Mouse (Mus musculus) inflammation-experienced regulatory T-cells, adult 6 months (primary cell): ENCODE results near the gene Gm26661. TPM values are rescaled to one million over a fixed set of nuclear protein-coding genes. Genes with fewer than 3 reads are reported as not detected.

Experiments
- ATAC-seq: one replicate; pipeline ENCODE4 v1.8.0; 2017
- polyA plus RNA-seq, 3 experiments: library from polyadenylated mRNA; unstranded; fragments of 100-300 nt; shearing (Covaris generic); gene quantifications; one replicate each; pipeline ENCODE4 v1.2.1; 2017

The Gm26661 gene
- not detected for polyA plus RNA-seq

DNA sequence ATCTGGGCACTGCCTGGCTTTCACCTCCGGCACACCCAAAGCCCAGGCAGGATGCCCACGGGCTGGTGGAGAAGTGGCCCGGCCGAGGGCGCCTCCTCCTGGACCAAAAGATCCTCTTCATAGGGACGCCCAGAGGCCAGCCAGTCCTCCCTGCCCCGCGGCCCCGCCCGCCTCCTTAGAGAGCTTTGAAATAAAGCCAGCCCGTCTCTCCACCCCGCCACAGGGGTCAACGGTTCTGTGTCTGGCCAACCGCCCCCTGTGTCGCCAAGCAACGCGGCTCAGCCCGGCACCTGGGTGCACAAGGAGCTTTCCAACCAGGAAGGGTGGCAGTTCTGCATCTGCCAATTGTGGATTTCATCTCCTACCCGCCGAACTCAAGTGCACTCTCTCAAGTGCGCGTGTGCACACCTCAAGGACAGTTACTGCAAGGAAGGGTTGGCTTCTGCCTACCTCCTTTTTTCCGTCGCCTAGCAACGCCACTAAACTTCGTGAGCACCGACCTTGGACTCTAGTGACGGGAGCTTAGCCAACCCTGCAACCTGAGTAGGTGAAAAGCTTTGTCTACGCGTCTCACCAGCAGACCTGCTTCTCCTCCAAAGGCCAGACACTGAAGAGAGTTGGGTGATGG, at the start of gene Gm26661:
Gene Gm26661, plus strand, starts transcription at position 56 of the 628 bp plus-strand sequence.
- ATAC-seq: peak; percentile 66

DNA sequence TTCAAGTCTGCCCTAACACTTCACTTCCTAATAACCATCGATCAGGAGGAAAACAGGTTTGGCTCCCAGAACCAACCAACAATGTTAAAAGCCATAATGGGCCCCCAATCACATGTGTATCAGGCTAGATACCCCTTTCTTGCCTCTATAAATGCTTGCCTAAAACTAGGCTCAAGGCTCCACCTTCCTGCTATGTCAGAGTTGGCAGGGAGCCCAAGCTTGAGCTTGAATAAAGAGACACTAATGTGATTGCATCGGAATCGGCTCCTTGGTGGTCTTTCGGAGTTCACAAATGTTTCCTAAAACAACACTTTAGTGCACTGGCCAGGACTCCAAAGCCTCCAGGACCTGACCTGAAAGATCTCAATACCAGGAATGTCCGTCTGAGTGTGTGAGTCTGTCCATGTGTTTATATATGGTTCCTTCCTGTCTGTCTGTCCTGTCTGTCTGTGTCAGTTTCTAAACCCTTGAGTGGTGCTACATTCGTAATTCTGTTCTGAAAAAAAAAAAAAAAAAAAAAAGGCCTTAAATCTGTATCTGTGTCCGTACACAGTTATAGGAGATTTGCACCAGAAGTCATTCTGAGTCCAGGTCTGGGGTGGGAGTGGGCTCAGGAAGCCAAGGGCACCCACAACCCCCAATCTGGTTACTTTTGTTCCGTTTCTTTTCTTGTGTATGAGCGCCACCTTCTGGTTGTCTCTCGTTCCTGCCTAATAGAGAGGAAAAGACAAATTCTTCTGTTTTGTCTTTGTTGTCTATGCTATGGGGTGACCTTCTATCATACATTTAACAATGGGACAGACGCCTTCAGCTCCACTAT, 42.2 kb upstream of the Gm26661 start:
- ATAC-seq: peak; percentile 87

DNA sequence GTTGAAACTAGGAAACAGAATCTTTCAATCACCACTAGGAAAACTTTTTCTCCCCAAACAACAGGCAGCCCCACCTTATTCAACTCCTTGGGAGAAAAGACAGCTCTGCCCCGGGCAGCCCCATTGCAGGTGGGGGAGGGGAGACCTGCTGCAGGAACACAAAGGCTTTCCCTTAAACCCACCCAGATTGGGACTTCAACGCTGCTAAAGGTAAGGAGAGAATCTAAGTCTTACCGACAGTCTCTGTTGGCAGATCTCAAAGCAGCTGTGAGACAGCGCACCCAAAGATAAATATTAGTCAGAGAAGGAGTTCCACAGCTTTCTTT, 41.7 kb upstream of the Gm26661 start:
- ATAC-seq: peak; percentile 25

DNA sequence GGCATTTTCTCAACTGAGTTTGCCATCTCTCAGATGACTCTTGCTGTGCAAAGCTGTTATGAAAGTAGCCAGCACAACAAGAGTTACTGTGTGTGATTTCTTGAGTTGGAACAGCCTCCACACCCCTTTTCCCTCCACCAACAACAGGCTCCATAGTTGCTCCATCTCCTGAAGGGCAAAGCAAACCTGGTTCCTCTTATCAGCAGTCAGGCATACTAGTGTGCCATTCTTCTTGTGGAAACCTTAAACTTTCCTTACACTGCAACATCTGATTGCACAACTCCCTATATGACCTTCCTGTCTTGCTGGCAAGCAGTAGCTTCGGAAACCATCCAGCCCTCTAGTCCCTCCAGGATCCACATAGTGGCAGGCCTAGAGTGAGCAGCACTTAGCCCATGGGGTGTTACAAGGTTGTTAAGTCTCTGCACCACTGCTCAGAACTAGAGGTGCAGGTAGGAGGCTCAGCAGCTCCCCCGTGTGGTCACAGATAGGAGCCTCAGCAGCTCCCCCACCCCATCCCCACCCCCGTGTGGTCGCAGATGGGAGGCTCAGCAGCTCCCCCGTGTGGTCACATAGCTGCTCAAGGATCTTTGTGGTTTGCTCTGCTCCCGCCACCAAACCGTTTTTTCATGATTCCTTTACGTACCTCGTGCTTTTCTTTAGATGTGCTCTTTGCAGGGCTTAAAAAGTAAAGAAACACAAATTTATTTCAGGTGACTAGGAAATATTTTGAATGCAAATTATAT, 25.6 kb upstream of the Gm26661 start:
- peak; percentile 93 for ATAC-seq

DNA sequence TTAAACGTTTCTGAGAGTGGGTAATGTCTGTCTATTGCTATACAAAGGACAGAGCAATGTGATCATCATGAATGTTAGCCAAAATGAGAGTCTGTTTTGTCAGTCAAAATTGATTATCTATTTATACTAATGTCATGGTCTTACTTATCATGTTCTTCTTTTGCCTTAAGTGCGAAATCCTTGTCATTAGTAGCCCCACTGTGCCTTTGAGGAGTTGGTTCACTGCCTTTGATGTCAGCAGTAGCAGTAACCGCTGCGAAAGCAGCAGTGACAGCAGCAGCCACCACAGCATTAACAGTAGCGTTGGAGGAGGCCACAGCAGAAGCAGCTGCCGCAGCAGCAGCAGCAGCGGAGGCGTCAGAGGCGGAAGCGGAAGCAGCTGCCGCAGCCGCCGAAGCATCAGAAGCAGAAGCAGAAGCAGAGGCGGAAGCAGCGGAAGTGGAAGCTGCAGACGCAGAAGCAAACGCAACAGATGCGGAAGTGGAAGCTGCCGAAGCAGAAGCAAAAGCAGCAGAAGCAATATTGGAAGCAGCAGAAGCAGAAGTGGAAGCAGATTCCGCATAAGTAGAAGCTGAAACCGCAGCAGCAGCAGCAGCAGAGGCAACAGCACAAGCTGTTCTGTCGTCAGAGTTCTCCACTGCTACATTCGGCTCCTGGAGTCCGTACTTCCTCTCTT, 17.5 kb upstream of the Gm26661 start:
- peak; percentile 96 for ATAC-seq

DNA sequence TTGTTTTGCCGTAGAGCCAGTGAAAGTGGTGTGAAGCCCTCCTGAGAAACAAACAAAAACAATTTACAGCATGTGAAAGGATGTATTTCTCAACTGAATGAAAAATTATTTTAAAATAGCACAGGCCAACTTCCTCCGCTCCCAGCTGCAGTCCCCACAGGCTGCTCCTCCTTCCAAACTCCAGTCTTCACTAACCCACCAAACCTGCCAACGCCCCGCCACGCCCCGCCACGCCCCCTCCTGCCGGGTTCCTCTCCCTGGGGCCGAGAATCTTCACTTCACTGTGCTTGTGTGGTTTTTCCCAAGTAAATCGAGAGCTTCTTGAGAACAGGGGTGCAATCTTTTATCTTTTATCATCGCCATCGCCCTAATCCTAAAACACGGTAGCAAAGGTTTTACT, 5.3 kb upstream of the Gm26661 start:
- ATAC-seq: no peak

DNA sequence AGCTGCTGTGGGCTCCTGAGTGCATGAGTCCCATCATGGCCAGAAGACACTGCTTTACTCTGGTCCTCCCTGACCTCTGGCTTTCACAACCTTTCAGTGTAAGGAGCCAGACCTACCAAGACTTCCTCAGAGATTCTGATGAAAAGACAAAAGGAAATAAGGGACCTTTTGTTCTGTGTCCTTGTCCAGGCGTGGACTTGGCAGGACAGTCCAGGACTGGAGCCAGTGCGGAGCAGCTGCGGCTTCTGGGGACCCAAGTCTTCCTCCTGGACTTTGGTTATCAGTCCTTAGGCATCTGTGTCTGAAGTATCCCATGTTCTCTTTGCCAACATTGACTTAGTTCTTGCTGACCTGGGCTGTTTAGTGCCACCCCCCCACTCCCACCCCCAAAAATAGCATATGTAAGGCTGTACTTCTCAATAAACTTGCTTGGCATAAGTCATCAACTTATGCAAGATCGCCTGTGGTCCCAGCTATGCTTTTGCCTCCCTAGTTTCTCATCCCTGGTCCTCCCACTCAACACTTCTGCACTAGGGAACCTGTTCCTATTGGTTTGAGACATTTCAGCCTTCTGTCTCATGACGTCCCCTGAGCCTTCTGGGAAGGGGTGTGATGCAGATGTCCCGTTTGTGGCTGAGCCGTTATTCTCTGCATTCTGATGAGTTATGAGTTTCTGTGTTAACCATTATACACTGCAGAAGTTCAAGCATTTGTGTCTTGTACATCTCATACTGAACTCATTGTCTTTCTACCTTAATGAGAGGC, 1.9 kb upstream of the Gm26661 start:
- ATAC-seq: no peak

DNA sequence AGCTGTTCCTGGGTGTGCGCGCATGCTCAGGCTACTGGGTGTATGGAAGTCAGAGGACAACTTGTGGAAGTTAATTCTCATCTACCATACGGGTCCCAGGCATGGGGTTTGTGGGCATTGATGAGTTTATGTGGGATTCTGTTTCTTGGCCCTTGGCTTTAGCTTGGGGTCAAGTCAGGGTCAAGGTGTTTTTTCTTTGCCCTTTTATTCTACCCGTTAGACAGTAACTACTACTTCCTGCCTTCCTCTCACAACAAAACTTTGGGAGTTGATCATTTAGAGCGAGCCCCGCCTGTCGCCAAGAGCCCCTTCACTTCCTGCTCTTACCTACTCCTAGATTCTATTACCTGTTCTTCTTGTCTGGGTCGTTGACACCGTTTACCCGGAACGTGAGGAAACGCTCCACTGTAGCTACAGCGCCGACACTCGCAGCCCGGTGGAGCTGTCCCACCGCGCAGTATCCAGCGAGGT, 291 bp upstream of the Gm26661 start:
- ATAC-seq: peak; percentile 19

DNA sequence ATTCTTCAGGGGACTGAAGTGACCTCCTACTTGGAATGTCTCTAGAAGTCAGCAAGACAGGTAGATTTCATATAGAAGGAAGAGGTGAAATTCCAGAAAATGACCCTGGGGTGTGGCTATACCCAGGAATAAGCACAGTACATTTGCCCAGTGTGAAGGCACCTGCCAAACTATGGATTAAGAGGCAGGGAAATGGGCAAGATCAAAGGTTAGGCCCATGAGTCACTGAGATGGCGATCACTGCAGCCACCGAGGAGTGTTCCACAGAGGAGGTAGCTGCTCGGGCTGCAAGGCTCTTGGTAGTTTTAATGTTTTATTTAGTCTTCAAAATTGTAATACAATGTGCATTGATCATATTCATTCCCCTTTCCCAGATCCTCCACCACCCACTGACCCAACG, 4.6 kb downstream of the Gm26661 start:
- ATAC-seq: no peak

DNA sequence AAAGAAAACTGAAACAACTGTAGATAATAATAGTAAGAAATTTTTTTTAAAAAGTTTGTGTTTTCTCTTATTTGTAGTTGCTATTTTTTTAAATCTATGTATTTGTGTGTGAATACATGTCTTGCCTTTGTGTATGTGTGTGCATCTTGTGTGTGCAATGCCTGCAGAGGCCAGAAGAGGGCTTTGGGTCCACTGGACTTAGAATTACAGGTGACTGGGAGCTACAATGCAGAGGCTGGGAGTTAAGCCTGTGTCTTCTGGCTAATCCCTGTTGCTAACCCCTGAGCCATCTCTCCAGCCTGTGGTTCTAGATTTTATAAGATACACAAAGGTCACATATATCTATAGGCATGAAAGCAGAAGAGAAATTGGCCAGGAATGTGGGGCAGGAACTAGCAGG, 9.2 kb downstream of the Gm26661 start:
- ATAC-seq: no peak

DNA sequence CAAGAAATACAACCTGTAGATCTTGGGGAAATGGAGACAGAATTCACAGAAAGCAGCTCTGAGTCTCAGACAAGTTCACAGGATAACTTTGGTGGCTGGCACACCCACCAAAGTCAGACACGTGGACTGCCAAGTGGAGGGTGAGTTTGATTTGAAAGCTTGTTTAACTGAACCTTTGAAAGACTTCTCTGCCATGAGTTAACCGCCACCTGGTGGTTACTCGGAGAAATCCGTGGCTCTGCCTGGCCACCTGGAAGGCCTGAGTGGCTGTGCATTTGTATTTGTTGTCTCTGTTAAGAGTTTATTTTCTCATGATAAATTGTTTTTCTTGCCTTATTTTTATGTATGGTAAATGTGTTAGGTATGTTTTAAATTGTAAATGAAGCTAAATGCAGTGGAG, 10.4 kb downstream of the Gm26661 start:
- ATAC-seq: peak; percentile 67

DNA sequence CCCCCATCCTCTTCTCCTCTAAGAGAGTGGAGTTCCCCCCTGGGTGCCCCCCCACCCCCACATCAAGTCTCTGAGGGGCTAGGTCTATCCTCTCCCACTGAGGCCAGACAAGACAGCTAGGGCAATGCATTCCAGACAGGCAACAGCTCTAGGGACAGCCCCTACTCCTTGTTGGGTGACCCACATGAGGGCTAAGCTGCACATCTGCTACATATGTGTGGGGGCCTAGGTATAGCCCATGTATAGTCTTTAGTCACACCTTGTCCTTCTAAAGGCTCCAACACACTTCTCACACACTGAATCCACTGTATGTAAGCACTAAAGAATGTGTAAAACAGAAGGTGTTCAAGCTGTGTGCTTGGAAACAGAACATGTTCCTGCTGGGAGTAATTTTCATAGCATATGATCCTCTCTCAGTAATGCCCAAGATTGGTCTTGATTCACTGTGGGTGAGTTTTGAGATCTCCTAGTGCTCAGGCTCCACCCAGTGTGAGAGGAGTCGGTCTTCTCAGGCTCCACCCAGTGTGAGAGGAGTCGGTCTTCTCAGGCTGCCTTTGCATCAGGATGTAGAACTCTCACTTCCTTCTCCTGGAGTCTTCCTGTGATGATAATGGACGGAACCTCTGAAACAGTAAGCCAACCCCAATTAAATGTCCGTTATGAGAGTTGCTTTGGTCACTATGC, 12.6 kb downstream of the Gm26661 start:
- ATAC-seq: no peak

DNA sequence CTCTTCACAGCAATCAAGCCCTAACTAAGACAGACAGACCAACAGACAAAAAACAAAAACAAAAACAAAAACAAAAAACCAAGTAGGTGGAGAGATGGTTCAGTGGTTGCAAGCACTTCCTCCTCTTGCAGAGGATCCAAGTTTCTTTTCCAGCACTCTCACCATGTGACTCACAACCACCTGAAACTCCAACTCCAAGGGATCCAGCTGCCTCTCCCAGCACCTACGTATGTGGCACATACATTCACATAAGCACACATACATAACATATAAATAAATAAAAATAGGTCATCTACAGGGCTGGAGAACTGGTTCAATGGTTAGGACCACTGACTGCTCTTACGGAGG, 13.1 kb downstream of the Gm26661 start:
- no peak for ATAC-seq

DNA sequence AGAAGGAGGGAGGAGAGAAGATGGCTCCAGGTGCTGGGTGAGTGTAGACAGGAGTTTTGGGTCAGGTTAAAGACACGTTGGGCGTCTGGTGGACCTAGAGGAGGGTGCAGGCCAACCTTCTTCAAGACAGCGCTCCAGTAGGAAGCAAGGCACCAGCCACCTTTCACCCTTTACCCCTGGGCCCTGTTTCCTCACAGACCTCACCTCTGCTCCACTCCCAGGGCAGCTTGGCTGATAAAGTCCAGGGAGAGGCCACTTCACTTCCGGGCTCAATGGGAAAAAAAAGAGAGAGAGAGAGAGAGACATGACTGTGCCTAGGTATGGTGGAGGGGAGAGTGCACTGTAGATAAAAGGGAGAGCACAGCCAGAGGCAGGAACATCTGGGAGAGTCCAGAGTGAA, 16.3 kb downstream of the Gm26661 start:
- ATAC-seq: no peak

DNA sequence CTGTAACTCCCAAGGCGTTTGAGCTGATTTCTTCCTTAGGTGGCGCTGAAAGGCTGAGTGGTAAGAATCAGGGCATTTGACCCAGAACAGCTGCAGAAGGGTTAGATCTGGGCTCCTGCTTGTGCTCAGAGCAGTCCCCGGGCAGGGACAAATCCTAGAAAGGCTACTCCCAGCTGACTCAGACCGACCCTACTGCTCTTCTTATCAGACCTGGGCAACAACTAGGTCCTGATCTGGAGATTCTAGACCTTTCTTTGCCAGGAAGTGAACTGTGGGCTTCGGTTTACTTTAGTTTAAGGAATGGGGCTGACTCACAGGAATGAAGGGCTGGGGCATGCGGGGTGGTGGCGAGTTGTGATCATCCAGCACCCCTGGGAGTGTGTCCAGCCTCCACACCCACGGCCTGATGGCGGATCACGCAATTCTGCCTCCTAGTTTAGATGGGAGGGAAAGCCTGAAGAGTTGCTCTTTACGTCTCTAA, 17.2 kb downstream of the Gm26661 start:
- no peak for ATAC-seq

DNA sequence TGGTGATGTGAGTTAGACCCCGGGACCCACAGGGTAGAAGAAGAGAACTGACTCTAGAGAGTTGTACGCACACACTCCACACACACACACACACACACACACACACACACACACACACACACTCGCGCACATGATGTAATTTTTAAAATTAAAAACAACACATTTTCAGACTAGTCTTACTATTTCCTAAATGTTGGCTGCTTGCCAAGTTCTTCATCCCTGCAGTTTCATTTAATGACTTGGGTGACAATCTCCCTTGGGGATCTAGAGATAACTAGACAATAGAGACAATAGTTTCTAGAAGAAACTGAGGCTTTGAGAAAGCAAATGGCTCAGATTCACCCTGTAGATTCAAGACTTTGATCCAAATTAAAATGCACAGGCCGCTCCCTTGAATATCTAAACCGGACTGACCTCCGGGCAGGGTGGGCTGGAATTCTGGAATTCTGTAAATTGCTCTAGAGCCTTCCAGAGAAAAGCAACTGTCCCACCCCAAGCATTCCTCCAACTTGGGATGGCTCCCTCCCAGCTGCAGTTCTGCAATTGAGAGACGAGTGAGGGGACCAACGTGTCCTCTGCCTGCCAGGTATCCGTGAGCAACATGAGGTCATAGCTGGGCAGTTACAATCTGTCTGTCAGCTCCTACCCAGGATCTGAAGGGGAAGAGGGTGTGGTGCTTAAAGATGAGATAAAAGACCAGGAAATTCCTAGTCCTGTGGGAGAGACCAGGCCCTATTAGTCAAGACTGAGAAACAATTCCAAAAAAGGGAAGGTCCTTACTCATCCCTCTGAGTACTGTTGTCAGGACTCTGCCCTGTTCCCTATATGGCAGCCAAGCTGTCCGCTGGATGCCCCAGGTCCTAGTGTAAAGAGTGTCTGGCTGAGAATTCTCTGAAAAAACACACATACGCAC, 17.9 kb downstream of the Gm26661 start:
- ATAC-seq: no peak

DNA sequence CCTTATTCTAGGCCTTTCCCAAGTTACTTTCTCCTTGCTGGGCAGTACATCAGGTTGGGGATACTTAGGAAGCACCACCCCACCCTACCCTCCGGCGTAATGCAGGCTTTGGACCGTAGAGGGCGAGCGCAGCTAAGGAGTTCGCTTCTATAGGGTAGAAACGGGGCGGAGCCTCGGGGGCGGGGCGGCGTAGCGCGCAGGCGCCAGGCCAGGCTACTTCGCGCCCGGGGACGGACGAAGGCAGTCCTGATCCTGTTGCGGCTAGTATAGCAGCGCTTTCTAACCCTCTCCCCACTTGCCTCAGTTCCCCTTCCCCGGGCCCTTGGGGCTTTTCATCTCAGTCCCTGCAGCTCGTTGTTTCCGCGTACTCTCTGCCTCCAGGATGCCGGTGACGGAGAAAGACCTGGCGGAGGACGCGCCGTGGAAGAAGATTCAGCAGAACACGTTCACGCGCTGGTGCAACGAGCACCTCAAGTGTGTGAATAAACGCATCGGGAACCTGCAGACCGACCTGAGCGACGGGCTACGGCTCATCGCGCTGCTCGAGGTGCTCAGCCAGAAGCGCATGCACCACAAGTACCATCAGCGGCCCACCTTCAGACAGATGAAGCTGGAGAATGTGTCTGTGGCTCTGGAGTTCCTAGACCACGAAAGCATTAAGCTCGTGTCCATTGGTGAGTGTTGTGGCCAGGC, 26.5 kb downstream of the Gm26661 start, which contains the start of gene Flnb:
Gene Flnb, plus strand, starts transcription at position 188 of the 693 bp plus-strand sequence.
- peak; percentile 95 for ATAC-seq

DNA sequence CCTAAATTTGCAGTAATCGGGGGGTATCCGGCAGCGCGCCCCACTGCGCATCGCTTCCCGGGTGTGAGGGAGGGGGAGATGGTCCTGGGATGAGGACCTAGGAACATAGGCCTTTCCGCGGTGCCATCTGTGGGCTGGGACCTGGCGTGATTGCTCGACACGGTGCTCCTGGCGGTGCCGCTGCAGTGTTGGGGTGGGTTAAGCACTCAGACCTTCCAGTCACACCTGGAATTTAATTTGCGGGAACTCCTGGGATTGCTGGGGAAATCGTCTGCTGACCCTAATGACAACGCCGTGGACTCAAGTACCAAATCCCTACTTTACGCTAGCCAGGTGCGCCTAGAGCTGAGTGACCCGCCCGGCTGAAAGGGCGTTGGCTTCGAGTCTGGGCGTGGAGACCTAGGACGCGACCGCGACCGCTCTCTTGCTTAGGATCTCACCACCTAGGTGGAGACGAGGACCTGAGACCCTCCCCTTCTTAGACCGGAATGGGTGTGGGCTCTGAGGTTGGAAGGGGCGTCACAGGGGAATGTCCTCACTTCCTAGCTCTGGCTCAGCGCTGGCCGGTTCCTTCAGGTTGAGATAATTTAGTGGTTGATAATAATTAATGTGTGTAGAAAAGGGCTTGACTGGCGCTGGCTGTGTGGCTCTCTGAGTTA, 27.2 kb downstream of the Gm26661 start:
- peak; percentile 18 for ATAC-seq

DNA sequence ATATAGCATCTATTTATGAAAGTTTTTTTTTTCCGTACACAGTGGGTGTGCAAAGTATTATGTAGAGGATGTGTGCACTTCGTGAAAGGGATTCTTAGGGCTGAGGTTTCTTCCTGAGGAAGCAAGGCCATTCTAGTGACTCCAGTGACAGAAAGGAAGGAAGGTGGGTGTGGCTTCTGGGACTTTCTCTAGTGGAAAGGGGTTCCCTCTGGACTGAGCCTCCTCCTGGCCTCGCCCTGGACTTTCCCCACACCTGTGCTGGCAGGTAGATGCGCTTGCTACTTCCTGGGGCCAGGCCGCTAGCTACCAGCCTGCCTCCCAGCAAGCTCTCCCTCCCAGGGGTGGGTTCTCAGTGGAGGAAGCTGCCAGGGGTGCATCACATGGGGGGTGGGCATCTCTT, 28.1 kb downstream of the Gm26661 start:
- no peak for ATAC-seq
